Mouse (Mus musculus) T-helper 17 cell (primary cell): ENCODE data around the gene Odf4.
"Not testable (repeated sequence)": the region's sequence is repeated elsewhere in the genome, so short reads cannot be mapped to it uniquely, and the experiment has no call there.

Experiments
- in situ Hi-C, 2 experiments: fragments of 300-600 bp; cut with MboI, MseI; formaldehyde crosslinking; loops; 1 replicate in 1 of 2; 2 replicates in 1 of 2; pipeline ENCODE4 v1.15.1; 2025; ENCODE audit warnings: high pct_unique_total_duplicates in 2 of 2

Odf4 gene

GRCm38 (mm10) chr11:68926981-68927380 is at the start of gene Odf4:
TSS of gene Odf4 (minus strand) at chr11:68927081.
- in situ Hi-C loops = no loop called here

DNA sequence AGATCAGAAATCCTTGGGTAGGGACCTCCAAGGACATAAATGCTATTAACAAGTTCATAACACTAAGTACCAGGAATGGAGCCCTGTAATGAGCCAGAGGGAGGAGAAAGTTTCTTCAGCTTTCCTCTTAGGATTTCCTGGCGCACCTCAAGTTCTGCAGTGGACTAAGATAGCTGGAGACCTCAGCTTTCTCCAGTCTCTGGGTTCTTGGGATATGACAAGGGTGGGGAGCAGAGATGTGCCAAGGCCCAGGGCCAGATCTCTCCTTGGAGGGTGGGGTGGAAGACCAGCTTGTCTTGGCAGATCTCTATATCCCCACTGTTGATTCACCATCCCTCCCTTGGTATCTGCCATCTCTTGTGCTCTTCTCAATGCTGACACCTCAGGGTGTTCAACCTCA is 48.7 kb upstream of the Odf4 start:
- in situ Hi-C loops = loop anchor here in 1 of 2 experiments (10.0 kb wide), 1 partner anchor 1839 kb away; the partner anchor contains the start of gene Scimp

DNA sequence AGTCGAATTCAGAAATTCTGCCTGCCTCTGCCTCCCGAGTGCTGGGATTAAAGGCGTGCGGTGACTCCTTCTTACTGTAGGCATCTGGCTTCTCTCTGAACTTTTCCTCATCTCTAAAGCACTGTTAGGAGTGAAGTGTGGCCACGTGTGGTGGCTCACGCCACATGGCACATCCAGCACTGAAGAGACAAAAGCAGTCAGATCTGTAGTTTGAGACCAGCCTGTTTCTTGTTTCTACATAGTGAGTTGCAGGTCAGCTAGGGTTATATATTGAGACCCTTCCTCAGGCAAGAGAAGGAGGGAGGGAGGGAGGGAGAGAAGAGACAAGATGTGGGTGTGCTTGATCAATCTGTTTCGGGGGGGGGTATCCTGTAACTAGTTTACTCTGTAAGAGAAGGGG is 48.2 kb upstream of the Odf4 start, which contains the start of gene Rangrf:
Rangrf (minus strand) TSS at position 101 of the 400 bp plus-strand sequence.
- in situ Hi-C loops = loop anchor here in 1 of 2 experiments (10.0 kb wide), 1 partner anchor 1840 kb away; the partner anchor contains the start of gene Scimp

DNA sequence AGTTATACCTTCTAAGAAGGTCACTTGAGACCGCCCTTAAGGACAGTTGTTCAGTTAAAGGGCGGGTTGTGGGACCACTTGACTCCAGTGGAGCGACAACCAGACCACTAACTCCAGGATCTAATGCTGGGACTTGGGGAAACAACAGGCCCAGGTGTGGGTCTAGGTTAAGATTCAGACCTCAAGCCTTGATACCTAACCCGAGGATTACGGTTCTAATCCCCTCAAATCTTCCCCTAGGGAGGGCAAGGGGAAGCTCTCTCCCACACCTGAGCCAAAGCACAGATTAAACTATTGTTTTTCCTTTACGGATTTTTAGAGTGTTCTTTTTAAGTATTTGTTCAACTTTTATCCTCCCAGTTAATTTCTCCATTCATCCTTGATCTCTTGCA is 47.2 kb upstream of the Odf4 start:
- in situ Hi-C loops = loop anchor here (5.0 to 10.0 kb wide), 2 partner anchors 67 to 1841 kb away; partner anchors contain the start of gene Scimp (in 1 of the 2)

- in situ Hi-C loops = loop anchor here (5.0 to 10.0 kb wide), 2 partner anchors 66 to 1841 kb away; partner anchors contain the start of gene Scimp (in 1 of the 2)
Measured at GRCm38 (mm10) chr11:68973250-68974058, 46.6 kb upstream of the Odf4 start.

- in situ Hi-C loops = loop anchor here (5.0 to 10.0 kb wide), 2 partner anchors 63 to 1845 kb away; partner anchors contain the start of gene Scimp (in 1 of the 2)
Measured at GRCm38 (mm10) chr11:68970232-68970631, 43.4 kb upstream of the Odf4 start.

- in situ Hi-C loops = loop anchor here in 1 of 2 experiments (5.0 kb wide), 1 partner anchor 69 kb away; no protein-coding TSS in a partner anchor
Measured at GRCm38 (mm10) chr11:68968752-68969151, 41.9 kb upstream of the Odf4 start.

DNA sequence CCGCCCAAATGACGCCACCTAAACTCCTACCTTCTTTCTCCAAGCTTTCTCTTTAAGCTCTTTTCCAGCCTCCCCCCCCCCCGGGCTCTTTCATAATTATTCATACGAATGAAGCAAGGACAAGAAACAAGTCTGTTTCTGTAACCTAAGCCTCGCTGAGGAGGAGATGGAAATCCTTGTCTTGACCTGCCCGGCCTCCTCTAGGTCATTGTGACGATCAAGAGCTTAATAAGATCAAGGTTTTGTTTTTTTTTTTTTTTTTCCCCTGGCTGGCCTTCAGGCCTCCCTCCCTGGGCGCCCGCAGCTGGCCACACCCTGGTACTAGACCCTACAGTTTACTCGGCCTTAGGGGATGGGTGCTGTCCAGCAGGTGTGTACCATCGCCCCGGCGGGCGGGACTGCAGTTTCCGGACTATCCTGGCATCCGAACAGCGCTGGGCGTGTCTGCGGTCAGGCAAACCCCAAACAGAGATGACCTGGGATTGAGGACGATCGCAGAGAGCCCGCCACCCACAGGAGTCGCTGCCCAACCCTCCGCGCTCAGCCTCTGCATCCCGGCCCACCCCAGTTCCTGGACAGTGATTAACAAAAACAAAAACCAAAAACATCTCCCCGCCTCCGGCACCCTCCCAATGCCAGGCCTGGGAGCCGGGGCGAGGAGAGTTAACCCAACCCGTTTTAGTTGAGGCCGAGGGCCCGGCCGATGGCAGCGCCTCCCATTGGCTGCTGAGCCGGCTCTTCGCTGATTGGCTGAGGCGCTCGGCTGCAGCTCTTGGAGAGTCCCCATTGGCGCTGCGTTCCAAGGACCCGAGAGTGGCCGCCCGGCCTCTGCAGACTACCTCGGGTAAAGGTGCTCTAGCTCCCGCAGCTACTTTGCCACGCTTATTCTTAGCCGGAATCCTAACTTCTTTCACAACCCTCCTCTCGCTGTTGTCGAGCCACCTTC is 40.7 kb upstream of the Odf4 start, which contains the start of gene Slc25a35:
Slc25a35 (plus strand) TSS at position 795 of the 946 bp plus-strand sequence.
- in situ Hi-C loops = loop anchor here in 1 of 2 experiments (5.0 kb wide), 1 partner anchor 70 kb away; no protein-coding TSS in a partner anchor

DNA sequence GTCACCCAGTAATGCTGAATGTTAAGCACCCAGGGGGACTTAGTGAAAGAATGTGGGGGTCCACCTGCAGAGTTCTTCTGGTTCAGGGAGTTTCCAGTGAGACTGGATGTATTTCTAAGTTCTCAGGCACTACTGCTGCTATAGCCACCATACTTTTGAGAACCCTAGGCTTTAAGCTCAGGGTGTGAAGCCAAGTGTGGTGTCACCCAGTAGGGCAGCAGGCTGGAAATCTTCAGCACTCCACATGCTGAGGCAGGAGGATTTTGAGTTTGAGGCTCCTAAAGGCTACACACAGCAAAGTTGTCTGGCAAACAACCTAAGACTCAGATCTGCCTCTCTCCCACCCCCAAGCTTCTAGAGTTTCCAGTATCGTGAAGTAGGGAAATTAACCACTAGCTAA is 39.7 kb upstream of the Odf4 start:
- in situ Hi-C loops = loop anchor here in 1 of 2 experiments (5.0 kb wide), 1 partner anchor 71 kb away; no protein-coding TSS in a partner anchor

GRCm38 (mm10) chr11:68965845-68966244 is 39.0 kb upstream of the Odf4 start:
- in situ Hi-C loops = loop anchor here in 1 of 2 experiments (5.0 kb wide), 1 partner anchor 71 kb away; no protein-coding TSS in a partner anchor

DNA sequence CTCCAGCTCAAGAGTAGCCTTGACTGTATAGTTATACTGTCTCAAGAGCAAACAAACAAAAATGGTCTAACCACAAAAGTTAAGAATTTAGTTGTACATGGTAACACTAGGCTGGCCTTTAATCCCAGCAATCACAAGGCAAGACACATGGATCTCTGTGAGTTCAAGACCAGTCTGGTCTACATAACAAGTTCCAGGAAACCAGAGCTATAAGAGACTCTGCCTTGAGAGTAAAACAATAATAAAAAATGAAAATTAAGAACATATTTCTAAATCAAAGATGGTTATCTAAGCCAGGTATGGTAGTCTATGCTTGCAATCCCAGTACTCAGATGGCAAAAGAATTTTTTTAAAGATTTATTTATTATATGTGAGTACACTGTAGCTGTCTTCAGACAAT is 38.2 kb upstream of the Odf4 start:
- in situ Hi-C loops = loop anchor here in 1 of 2 experiments (5.0 kb wide), 1 partner anchor 72 kb away; no protein-coding TSS in a partner anchor

GRCm38 (mm10) chr11:68963405-68963804 is 36.5 kb upstream of the Odf4 start:
- in situ Hi-C loops = no loop called here

DNA sequence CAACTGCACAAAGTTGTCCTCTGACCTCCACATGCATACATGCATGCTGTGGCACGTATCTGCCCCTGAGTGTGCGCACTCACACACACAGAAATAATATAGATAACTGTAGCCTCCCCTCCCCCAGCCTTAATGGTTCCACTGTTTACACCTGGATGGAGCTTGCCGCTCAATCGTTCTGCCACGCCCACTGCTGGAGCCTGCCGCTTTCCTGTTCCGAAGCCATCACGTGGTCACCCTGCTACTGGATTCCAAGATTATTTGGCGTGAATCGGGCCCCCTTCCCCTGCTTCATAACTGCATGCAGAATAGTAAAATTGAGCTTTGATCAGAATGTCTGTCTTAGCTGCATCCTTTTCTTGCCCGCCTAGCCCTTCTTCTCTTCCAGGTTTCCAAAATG is 35.3 kb upstream of the Odf4 start:
- in situ Hi-C loops = not testable (repeated sequence)

DNA sequence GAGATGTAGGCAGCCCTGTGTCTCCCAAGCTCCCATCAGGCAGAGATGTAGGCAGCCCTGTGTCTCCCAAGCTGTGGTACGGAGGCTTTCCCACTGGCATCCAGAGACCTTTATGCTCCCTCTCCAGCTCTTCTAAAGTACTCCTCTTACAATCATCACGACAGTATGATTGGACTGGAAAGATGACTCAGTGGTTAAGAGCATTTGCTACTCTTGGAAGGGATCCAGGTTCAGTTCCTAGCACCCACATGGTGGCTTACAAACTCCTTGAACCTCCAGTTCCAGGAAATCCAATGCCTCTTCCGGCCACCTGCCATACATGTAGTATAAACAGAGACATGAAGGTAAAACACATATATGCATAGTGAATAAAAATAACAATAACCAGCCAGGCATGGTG is 34.7 kb upstream of the Odf4 start:
- in situ Hi-C loops = no loop called here

- in situ Hi-C loops = no loop called here
Measured at GRCm38 (mm10) chr11:68957971-68958370, 31.1 kb upstream of the Odf4 start.

- in situ Hi-C loops = no loop called here
Measured at GRCm38 (mm10) chr11:68957308-68957707, 30.4 kb upstream of the Odf4 start, which contains the start of gene Arhgef15. TSS of gene Arhgef15 (minus strand) at chr11:68957480.

DNA sequence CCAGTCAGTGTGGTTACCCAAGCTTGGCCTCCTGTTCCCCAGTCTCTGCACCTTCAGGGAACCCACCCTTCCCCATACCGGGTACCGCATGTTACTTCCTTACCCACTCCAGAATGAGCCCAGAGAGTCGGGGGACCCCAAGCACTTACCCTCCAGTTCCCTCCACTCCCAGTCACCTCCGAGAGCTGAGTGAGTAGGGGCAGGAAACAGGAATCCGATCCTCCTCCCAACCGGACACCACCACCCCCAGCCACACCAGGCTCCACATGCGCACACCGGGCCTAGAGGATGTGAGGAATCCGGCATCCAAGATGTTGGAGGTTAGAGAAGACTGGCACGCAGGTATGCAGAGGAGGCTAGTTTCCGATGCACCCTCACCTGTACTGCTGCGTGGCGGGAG is 29.8 kb upstream of the Odf4 start:
- in situ Hi-C loops = no loop called here

- in situ Hi-C loops = no loop called here
Measured at GRCm38 (mm10) chr11:68956107-68956506, 29.2 kb upstream of the Odf4 start.

DNA sequence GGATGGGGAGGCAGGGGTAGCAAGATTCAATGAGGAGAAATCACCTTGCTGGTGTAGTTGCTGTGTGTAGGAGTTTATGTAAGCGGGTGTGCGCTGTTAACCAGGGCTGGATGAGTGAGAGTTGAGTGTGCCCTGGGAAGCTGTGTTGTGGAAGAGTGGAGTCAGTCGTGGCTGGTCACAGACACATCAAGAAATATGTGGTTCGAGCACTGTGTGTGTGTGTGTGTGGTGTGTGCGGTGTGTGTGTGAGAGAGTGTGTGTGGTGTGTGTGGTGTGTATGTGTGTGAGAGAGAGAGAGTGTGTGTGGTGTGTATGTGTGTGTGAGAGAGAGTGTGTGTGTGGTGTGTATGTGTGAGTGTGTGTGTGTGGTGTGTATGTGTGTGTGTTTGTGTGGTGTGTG is 28.6 kb upstream of the Odf4 start:
- in situ Hi-C loops = no loop called here

GRCm38 (mm10) chr11:68954408-68954807 is 27.5 kb upstream of the Odf4 start:
- in situ Hi-C loops = no loop called here

- in situ Hi-C loops = no loop called here
Measured at GRCm38 (mm10) chr11:68953903-68954302, 27.0 kb upstream of the Odf4 start.
